Comparison of ENCODE assay signal across 13 mouse cellular contexts in genomic region chr17:28184971-28185638, GRCm38 (mm10). TPM values are rescaled to one million over a fixed set of nuclear protein-coding genes. Genes with fewer than 3 reads are reported as not detected.
DNase-seq lines count a peak whose midpoint lies in the region; ATAC-seq and TF ChIP-seq lines count a peak whose summit lies in the region.
"Had no signal": no experiment of that assay in that cellular context is flagged by ENCODE, and none has a peak within 500 bp of the region (broad histone marks: within the 10 kb centered on the region; RNA-seq: fewer than 3 reads in every experiment).

No protein-coding gene starts in this region.

- H3K4me2 ChIP-seq in embryonic facial prominence, embryonic 15.5 days (replicated peaks), result no peak overlapping the region
- H3K4me2 ChIP-seq in liver, embryonic 14.5 days (ENCODE audit: low read depth), result no peak overlapping the region
- H3K4me2 ChIP-seq: hindbrain, embryonic 13.5 days; limb, embryonic 12.5 days; stomach, embryonic 15.5 days had no signal

- no peaks in the 10 kb centered on the region for H3K27me3 ChIP-seq in embryonic facial prominence, embryonic 15.5 days
- H3K27me3 ChIP-seq in liver, embryonic 14.5 days (ENCODE audit: control insufficient read depth, insufficient read depth, low read length), result no peaks in the 10 kb centered on the region
- H3K27me3 ChIP-seq: hindbrain, embryonic 13.5 days; limb, embryonic 12.5 days; stomach, embryonic 15.5 days had no signal

- TF ChIP-seq CTCF in left cerebral cortex, adult 2 months (IDR thresholded peaks at IDR 0.05), result no peak
- no peak for TF ChIP-seq CTCF in liver, embryonic 14.5 days (IDR thresholded peaks at IDR 0.05; ENCODE audit: low read depth)

- intact Hi-C loops in left cerebral cortex, postnatal 4 days (cut with DNase I), result no loop called here
- intact Hi-C loops in left cerebral cortex, adult 2 months (cut with DNase I), result no loop called here

- peaks cover 7% of the 10 kb centered on the region; the same call in 1 of the 2 replicates for H3K36me3 ChIP-seq in embryonic facial prominence, embryonic 15.5 days
- no peaks in the 10 kb centered on the region for H3K36me3 ChIP-seq in liver, embryonic 14.5 days (replicated peaks; ENCODE audit: control insufficient read depth, insufficient read depth, low read depth)

- H3K9me3 ChIP-seq in embryonic facial prominence, embryonic 15.5 days (replicated peaks), result no peaks in the 10 kb centered on the region
- no peaks in the 10 kb centered on the region for H3K9me3 ChIP-seq in liver, embryonic 14.5 days (ENCODE audit: control insufficient read depth, low read length)
- H3K9me3 ChIP-seq: hindbrain, embryonic 13.5 days; limb, embryonic 12.5 days; stomach, embryonic 15.5 days had no signal

- H3K4me1 ChIP-seq in embryonic facial prominence, embryonic 15.5 days, result peaks cover 42% of the 10 kb centered on the region
- peaks cover 0 to 12% of the 10 kb centered on the region in 2 experiments; a peak in 2 of 4 replicates for H3K4me1 ChIP-seq in liver, embryonic 14.5 days (replicated peaks; ENCODE audit: control insufficient read depth in 2 of 2, insufficient read depth in 2 of 2, low read length in 1 of 2)

- no peak for TF ChIP-seq EP300 in liver, embryonic 14.5 days (IDR thresholded peaks at IDR 0.05; ENCODE audit: low read depth)

- peak; percentile 55 for DNase-seq in left cerebral cortex, postnatal 4 days
- no peak for DNase-seq in left cerebral cortex, adult 2 months (ENCODE audit: extremely low spot score in 1 of 2, low spot score in 2 of 2)
- DNase-seq in NIH3T3 (ENCODE audit: low read depth), result peak; percentile 26
- DNase-seq in liver, embryonic 14.5 days (ENCODE audit: low read depth in 3 of 3, low spot score in 3 of 3), result no peak
- DNase-seq in adrenal gland, adult (ENCODE audit: inconsistent age in 2 of 2, low spot score in 1 of 2), result no peak
- no peak for DNase-seq in right cerebral cortex, postnatal 4 days
- DNase-seq: heart, adult 2 months had no signal

- ATAC-seq in embryonic facial prominence, embryonic 15.5 days (ENCODE audit: insufficient number of reproducible peaks, low FRiP score, low TSS enrichment, low read depth), result no peak
- ATAC-seq in liver, embryonic 14.5 days (ENCODE audit: insufficient read depth), result peak; percentile 59

- 48% methylated on average over 7 of the region's 7 CpGs for WGBS in embryonic facial prominence, embryonic 15.5 days
- WGBS in liver, embryonic 14.5 days (ENCODE audit: insufficient replicate concordance), result 40% methylated on average over 7 of the region's 7 CpGs

- no peak overlapping the region for H3K27ac ChIP-seq in left cerebral cortex, adult 2 months
- H3K27ac ChIP-seq in embryonic facial prominence, embryonic 15.5 days (replicated peaks), result peak overlapping the region; percentile 70
- H3K27ac ChIP-seq in liver, embryonic 14.5 days, result no peak overlapping the region
- H3K27ac ChIP-seq: heart, adult 2 months; hindbrain, embryonic 13.5 days; kidney, postnatal 0 days; limb, embryonic 12.5 days; stomach, embryonic 15.5 days had no signal

- no peak overlapping the region for H3K4me3 ChIP-seq in left cerebral cortex, adult 2 months
- H3K4me3 ChIP-seq in embryonic facial prominence, embryonic 15.5 days (replicated peaks), result no peak overlapping the region
- H3K4me3 ChIP-seq in liver, embryonic 14.5 days (ENCODE audit: insufficient read depth in 1 of 2, low read depth in 2 of 2, low read length in 2 of 2), result no peak overlapping the region
- H3K4me3 ChIP-seq: erythroblast, embryonic 14.5 days; heart, adult 2 months; hindbrain, embryonic 13.5 days; limb, embryonic 12.5 days; stomach, embryonic 15.5 days had no signal

- no peak overlapping the region for H3K9ac ChIP-seq in embryonic facial prominence, embryonic 15.5 days
- no peak overlapping the region for H3K9ac ChIP-seq in liver, embryonic 14.5 days (replicated peaks)
- H3K9ac ChIP-seq: hindbrain, embryonic 13.5 days; limb, embryonic 12.5 days; stomach, embryonic 15.5 days had no signal

RNA-seq across cellular contexts. Expression of gene Zfp523, which starts 8.2 kb away (rescaled TPM):
- 10 to 100 TPM; 85.8 to 90.7 TPM for total RNA-seq in left cerebral cortex, postnatal 4 days (2021)
- total RNA-seq in left cerebral cortex, adult 2 months (2021), result 100 to 1,000 TPM; 107 to 130 TPM
- 43.0 and 44.7 TPM in 2 replicates for polyA plus RNA-seq in embryonic facial prominence, embryonic 15.5 days (2015; fragmentation: Nextera tagmentation; extraction: Ambion mirVana)
- 6.1 and 7.5 TPM in 2 replicates for polyA plus RNA-seq in liver, embryonic 14.5 days (2012; rRNA removed)
- 4.3 and 5.4 TPM in 2 replicates for polyA plus RNA-seq in liver, embryonic 14.5 days (2014; fragmentation: Nextera tagmentation; extraction: Ambion mirVana)

RNA-seq across cellular contexts. Expression of gene Def6, which starts 22.5 kb away (rescaled TPM):
- 1 to 10 TPM; 7.2 to 9.1 TPM for total RNA-seq in left cerebral cortex, postnatal 4 days (2021)
- total RNA-seq in left cerebral cortex, adult 2 months (2021), result 1 to 10 TPM; 2.1 to 3.1 TPM
- 18.4 and 19.8 TPM in 2 replicates for polyA plus RNA-seq in embryonic facial prominence, embryonic 15.5 days (2015; fragmentation: Nextera tagmentation; extraction: Ambion mirVana)
- polyA plus RNA-seq in liver, embryonic 14.5 days (2012; rRNA removed), result 6.6 and 10.4 TPM in 2 replicates
- polyA plus RNA-seq in liver, embryonic 14.5 days (2014; fragmentation: Nextera tagmentation; extraction: Ambion mirVana), result 5.5 and 5.7 TPM in 2 replicates

RNA-seq across cellular contexts. Expression of gene Scube3, which starts 43.2 kb away (rescaled TPM):
- 10 to 100 TPM; 15.0 to 15.9 TPM for total RNA-seq in left cerebral cortex, postnatal 4 days (2021)
- 1 to 10 TPM; 1.5 TPM for total RNA-seq in left cerebral cortex, adult 2 months (2021)
- polyA plus RNA-seq in embryonic facial prominence, embryonic 15.5 days (2015; fragmentation: Nextera tagmentation; extraction: Ambion mirVana), result 6.6 and 6.9 TPM in 2 replicates
- 0.30 and 0.33 TPM in 2 replicates for polyA plus RNA-seq in liver, embryonic 14.5 days (2012; rRNA removed)
- 0.16 and 0.23 TPM in 2 replicates for polyA plus RNA-seq in liver, embryonic 14.5 days (2014; fragmentation: Nextera tagmentation; extraction: Ambion mirVana)
- polyA plus RNA-seq: erythroblast, embryonic 14.5 days had no signal

RNA-seq across cellular contexts. Expression of gene Ppard, which starts 47.4 kb away (rescaled TPM):
- 10 to 100 TPM; 17.4 to 19.0 TPM for total RNA-seq in left cerebral cortex, postnatal 4 days (2021)
- total RNA-seq in left cerebral cortex, adult 2 months (2021), result 10 to 100 TPM; 28.8 to 29.2 TPM
- polyA plus RNA-seq in embryonic facial prominence, embryonic 15.5 days (2015; fragmentation: Nextera tagmentation; extraction: Ambion mirVana), result 3.2 and 4.0 TPM in 2 replicates
- polyA plus RNA-seq in liver, embryonic 14.5 days (2012; rRNA removed), result 5.6 and 6.5 TPM in 2 replicates
- polyA plus RNA-seq in liver, embryonic 14.5 days (2014; fragmentation: Nextera tagmentation; extraction: Ambion mirVana), result 0.76 and 0.92 TPM in 2 replicates

Comparison
In these comparisons a context has a peak if more than half of its experiments do, and no peak if none do; other contexts are left out.
1. DNase-seq: peak in left cerebral cortex, postnatal 4 days (single experiment) and NIH3T3 (single experiment); none in left cerebral cortex, adult 2 months (0 of 2), liver, embryonic 14.5 days (0 of 3), adrenal gland, adult (0 of 2) and right cerebral cortex, postnatal 4 days (single experiment).
2. RNA of gene Scube3, which starts 43.2 kb away (total RNA-seq): 15.0 to 15.9 TPM in left cerebral cortex, postnatal 4 days; 1.5 TPM in left cerebral cortex, adult 2 months; every median in the first group is over 4 times any median in the second.